Mouse (Mus musculus) fibroblast of lung, adult 2 months (primary cell): ENCODE measurements around the gene Rhcg.

Source experiments
- DNase-seq: peaks from one replicate; pipeline ENCODE4 v3.0.0-alpha.2; 2011; ENCODE audit warnings: low read depth

Rhcg gene

GRCm38 (mm10) chr7:79548893-79549555 lies 68.4 kb downstream of the Rhcg start:
- no peak for DNase-seq

- no peak for DNase-seq
These were observed 70.4 kb downstream of the Rhcg start for GRCm38 (mm10) chr7:79547092-79547491.

- DNase-seq = no peak
These were observed 72.4 kb downstream of the Rhcg start for GRCm38 (mm10) chr7:79545066-79545400.

- no peak for DNase-seq
These were observed 73.0 kb downstream of the Rhcg start for GRCm38 (mm10) chr7:79544281-79545065.
